Mouse (Mus musculus) cerebral cortex, adult 2 months (tissue): Measurements from ENCODE around the gene Syngr1.

ENCODE experiments used
- WGBS: fragments of 180-500 bp; shearing (Covaris S2); methylation state at CpG from one replicate; pipeline ENCODE4 v1.1.7; 2018; 5-methylcytosine and 5-hydroxymethylcytosine counted together

Gene Syngr1

DNA sequence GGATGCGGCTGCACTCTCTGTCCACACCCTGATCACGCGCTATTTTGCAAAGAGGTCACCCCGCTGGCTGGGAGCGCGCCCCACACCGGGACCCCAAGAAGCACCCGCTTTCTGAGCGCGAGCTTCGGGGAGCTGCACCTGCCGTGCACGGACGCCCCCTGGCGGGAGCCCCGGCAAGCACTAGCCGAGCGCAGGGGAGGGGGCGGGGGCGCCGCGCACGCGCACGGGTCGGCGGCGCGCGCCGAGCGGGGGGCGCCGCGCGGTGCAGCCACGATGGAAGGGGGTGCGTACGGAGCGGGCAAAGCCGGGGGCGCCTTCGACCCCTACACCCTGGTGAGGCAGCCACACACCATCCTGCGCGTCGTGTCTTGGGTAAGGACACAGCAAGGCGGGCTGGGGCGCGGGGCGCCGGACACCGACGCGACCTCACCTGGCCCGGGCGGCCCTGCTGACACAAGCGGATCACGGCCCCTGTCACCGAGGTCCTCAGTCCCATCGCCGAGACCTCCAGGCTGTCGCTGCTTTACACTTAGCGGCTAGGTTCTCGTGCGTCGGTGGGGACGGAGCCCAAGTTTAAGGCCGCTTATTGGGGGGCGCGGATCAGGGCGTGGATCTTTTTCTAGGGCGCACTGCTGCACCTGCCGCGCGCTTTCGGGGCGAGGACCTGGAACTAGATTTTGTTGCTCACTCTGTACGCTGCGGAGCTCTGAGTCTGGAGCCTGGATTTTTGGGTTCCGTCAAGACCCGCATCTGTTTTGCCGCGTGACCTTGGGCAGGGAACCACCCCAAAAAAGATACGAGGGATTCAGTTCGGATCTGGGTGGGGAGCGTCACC lies at the start of gene Syngr1, which contains the start of gene Rpl3:
TSS of gene Syngr1 (plus strand) at position 214 of the 835 bp plus-strand sequence.
TSS of gene Rpl3 (minus strand) at position 748 of the 835 bp plus-strand sequence.
- under 1% methylated on average over 82 of the region's 86 CpGs for WGBS

DNA sequence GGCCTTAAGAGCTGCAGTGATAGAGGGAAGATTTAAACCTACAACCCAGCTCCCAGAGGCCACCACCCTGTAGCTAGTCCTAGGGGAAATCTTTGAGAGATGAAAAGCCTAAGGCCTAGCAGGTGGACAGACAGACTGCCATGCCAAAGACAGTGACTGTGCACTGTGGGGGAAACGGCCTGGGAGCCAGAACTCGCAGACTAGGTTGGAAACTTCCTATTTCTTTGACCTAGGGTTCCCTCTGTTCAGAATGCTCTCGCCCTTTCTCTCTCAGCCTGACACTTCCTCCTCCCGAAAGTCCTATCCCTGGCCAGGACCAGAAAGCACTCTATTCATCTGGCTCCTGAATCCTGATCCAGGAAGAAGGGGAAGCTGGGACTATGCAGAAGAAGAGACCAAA lies 49.0 kb upstream of the Syngr1 start:
- 72% methylated on average over 4 of the region's 4 CpGs for WGBS

GRCm38 (mm10) chr15:80044249-80044648 lies 46.9 kb upstream of the Syngr1 start:
- 94% methylated on average over 10 of the region's 10 CpGs for WGBS

- WGBS, result 96% methylated on average over 2 of the region's 2 CpGs
Observed at GRCm38 (mm10) chr15:80045749-80046148, 45.4 kb upstream of the Syngr1 start.

- 84% methylated on average over 2 of the region's 2 CpGs for WGBS
Observed at GRCm38 (mm10) chr15:80047242-80047641, 43.9 kb upstream of the Syngr1 start.

DNA sequence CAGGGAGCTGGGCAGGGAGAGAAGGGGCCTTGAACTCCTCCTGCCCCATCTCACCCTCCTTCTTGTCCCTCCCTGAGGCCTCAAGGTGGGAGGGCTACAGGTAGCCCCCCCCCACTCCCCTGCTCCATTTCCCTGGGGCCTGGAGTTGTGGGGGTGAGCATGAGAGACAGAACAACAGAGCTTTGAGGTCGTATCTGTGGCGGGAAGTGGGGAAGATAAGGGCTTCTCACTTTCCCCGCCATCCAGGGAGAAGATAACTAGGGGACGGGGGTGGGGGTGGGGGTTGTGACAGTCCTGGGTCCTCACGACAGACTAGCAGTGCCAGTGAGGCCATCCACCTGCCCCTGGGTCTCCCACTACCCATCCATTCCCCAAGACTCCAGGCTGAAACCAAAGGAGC lies 43.2 kb upstream of the Syngr1 start:
- 78% methylated on average over 5 of the region's 5 CpGs for WGBS

GRCm38 (mm10) chr15:80050093-80050492 lies 41.0 kb upstream of the Syngr1 start:
- 79% methylated on average over 4 of the region's 4 CpGs for WGBS

GRCm38 (mm10) chr15:80051092-80051761 lies 39.9 kb upstream of the Syngr1 start:
- WGBS, result 68% methylated on average over 19 of the region's 19 CpGs

DNA sequence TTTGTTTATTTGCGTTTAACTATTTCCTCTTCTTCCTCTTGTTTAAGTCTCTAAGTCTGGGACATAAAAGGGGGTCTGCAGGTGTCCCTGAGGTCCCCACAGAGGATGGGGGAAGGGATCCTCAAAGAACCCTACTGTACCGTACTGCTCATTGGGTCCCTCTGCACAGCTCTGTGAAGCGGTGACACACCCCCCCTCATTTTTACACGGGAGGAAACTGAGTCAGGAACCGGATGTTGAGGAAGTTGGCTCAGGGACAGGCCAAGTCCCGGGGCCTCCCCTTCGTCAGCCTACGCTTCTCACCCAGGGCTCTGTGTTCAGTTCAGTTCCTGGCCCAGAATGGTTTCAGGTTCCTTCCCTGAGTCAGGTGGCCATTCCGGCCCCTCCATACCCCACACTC lies 39.4 kb upstream of the Syngr1 start:
- WGBS, result 75% methylated on average over 9 of the region's 9 CpGs

GRCm38 (mm10) chr15:80053381-80054033 lies 37.6 kb upstream of the Syngr1 start:
- 78% methylated on average over 8 of the region's 8 CpGs for WGBS

DNA sequence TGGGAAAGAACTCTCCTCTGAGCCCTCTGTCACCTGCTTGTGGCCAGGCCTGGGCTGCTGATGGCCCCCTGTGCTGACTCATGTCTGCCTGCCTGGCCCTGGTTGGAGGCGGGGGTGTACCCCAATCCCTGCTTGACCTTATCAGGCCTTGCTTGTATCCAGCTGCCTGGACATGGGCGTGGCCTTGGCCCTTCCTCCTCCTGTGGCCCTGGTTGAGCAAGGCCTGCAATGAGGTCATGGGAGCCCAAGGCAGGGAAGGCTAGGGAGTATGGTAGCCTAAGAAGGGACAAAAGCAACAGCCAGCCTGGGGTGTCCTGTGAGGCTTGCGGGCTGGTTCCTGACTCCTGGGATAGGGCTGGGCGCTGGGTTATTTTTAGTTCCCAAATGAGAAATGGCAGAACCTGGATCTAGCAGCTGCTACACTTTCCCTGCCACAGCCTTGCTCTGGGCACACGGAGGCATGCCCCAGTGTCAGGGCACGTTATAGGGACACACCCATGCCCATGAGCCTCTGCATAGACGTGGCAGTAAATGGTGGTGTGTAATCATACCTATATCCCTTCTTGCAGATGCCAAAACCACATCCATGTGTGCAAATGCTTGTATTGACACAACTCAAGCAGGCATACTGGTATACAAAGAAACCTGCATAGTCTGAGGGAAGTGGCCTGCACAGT lies 37.0 kb upstream of the Syngr1 start:
- 90% methylated on average over 7 of the region's 7 CpGs for WGBS

GRCm38 (mm10) chr15:80058151-80058550 lies 33.0 kb upstream of the Syngr1 start:
- WGBS, result 92% methylated on average over 7 of the region's 7 CpGs

- WGBS, result 91% methylated on average over 7 of the region's 7 CpGs
Observed at GRCm38 (mm10) chr15:80059606-80060005, 31.5 kb upstream of the Syngr1 start.

GRCm38 (mm10) chr15:80060356-80061070 lies 30.6 kb upstream of the Syngr1 start:
- 98% methylated on average over 8 of the region's 8 CpGs for WGBS

GRCm38 (mm10) chr15:80061071-80061550 lies 30.0 kb upstream of the Syngr1 start:
- 99% methylated on average over 4 of the region's 4 CpGs for WGBS

DNA sequence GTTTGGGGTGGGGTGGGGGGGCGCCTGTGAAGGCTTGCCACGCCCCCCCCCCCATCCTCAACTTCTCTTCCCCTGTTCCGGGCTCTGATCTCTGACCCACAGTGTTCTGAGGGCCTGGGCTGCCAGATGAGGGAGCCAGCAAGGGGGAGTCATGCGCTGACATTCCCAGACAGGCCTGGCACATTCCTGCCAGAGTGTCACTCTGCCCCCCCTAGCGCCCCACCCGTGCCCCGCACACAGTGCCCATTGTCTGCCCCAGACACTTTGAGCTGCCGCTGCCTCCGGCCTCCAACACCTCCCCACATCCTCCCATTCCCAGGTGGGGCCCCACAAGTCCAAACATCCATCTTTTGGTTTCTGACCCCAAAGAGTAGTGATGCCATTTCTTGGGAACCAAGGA lies 28.8 kb upstream of the Syngr1 start:
- 65% methylated on average over 7 of the region's 9 CpGs for WGBS

- WGBS, result 42% methylated on average over 5 of the region's 5 CpGs
Observed at GRCm38 (mm10) chr15:80062821-80063220, 28.3 kb upstream of the Syngr1 start.

- 84% methylated on average over 5 of the region's 5 CpGs for WGBS
Observed at GRCm38 (mm10) chr15:80064965-80065364, 26.2 kb upstream of the Syngr1 start.

DNA sequence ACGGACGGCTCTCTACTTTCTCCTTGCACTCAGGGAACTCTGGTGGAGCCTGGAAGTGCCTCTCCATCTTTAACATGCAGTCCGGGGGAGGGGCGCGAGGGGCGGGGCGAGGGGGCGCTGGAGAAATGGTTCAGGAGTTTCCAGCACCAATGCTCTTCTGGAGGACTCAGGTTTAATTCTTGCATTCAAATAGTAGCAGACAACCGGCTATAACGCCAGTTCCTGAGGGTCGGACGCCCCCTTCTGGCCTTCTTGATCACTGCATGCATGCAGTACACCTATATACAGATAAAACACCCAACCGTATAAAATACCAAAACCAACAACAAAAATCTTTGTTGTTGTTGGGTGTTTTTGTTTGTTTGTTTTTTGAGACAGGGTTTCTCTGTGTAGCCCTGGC lies 25.7 kb upstream of the Syngr1 start:
- WGBS, result 21% methylated on average over 13 of the region's 13 CpGs

DNA sequence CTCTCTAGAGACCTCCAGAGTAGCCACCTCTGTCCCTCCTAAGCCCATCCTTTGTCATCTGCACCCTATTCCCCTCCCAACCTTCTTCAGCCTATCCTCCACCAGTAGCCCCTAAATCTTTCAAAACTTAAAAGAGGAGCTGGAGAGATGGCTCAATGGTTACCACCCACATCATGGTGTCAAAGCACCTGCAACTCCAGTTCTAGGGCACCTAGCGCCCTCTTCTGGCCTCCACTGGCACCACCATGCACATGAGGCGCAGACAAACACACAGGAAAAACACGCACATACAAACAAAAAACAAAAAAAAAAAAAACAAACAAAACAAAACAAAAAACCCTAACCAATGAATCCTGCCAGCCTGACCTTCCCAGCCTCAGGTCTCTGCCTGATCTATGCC lies 24.6 kb upstream of the Syngr1 start:
- 68% methylated on average over 3 of the region's 3 CpGs for WGBS

DNA sequence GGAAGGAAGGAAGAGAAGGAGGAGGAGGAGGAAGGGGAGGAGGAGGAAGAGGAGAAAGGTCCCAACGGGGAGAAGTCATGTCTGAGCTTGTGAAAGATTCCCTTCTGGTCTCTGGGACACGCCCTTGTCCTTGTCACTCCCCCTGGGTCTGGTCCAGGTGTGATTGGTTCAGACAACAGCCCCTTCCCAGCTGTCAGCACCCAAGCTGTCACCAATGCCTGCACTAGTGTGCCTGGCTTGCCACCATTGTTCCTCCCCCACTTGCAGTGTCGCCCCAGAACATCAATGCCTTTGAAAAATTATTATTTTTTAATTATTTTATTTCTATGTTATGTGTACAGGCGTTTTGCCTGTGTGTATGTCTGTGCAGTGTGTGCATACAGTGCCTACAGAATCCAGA lies 22.0 kb upstream of the Syngr1 start:
- WGBS, result 72% methylated on average over 4 of the region's 4 CpGs
